Mouse (Mus musculus): ENCODE results near the gene Gpr89. TPM values are rescaled to one million over a fixed set of nuclear protein-coding genes. Genes with fewer than 3 reads are reported as not detected.

Gene Gpr89
- polyA plus RNA-seq, 1 experiment: 19.0 TPM

GRCm38 (mm10) chr3:96882061-96882849 lies 22.9 kb downstream of the Gpr89 start:
- no peak overlapping the region for H3K4me3 ChIP-seq (replicated peaks; ENCODE audit: insufficient read depth, low read depth, low read length)
- no peak overlapping the region for H3K27ac ChIP-seq (ENCODE audit: insufficient read depth, low read length)
- no peak for TF ChIP-seq POLR2A (IDR thresholded peaks at IDR 0.05; ENCODE audit: borderline replicate concordance, insufficient read depth, low read length)
- no peak for TF ChIP-seq CTCF (IDR thresholded peaks at IDR 0.05; ENCODE audit: borderline replicate concordance, insufficient read depth, low read depth, low read length)
- H3K27me3 ChIP-seq (ENCODE audit: control insufficient read depth, insufficient read depth, low read length): no peaks in the 10 kb centered on the region
- WGBS: 94% methylated on average over 14 of the region's 14 CpGs
- no peak for DNase-seq
- H3K4me1 ChIP-seq (ENCODE audit: control insufficient read depth, insufficient read depth, low read length): no peaks in the 10 kb centered on the region

DNA sequence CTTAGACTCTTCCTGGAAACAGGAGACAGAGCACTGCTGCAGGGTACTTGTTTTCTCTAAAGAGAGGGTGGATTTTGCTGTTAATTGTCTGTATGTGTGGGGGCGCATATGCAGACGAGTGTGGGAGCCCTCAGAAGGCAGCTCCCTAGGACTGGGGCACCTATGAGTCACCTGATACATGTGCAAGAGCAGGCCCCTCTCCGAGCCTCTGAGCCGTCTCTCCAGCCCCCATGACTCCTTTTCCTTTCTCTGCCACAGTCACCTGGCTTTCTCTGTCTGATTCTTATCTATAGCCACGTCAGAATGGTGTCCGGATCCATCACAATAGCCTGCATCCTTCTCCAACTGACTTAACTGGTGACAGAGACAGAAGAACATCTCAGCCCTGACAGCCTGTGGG lies 23.6 kb downstream of the Gpr89 start:
- no peak for DNase-seq
- Histone ChIP-seq H3K4me3 (replicated peaks; ENCODE audit: insufficient read depth, low read depth, low read length) (no peak overlapping the region), H3K4me1 (ENCODE audit: control insufficient read depth, insufficient read depth, low read length) (no peaks in the 10 kb centered on the region), H3K27ac (ENCODE audit: insufficient read depth, low read length) (no peak overlapping the region), H3K27me3 (ENCODE audit: control insufficient read depth, insufficient read depth, low read length) (no peaks in the 10 kb centered on the region)
- WGBS: 87% methylated on average over 6 of the region's 6 CpGs
- TF ChIP-seq POLR2A (IDR thresholded peaks at IDR 0.05; ENCODE audit: borderline replicate concordance, insufficient read depth, low read length): no peak
- no peak for TF ChIP-seq CTCF (IDR thresholded peaks at IDR 0.05; ENCODE audit: borderline replicate concordance, insufficient read depth, low read depth, low read length)

DNA sequence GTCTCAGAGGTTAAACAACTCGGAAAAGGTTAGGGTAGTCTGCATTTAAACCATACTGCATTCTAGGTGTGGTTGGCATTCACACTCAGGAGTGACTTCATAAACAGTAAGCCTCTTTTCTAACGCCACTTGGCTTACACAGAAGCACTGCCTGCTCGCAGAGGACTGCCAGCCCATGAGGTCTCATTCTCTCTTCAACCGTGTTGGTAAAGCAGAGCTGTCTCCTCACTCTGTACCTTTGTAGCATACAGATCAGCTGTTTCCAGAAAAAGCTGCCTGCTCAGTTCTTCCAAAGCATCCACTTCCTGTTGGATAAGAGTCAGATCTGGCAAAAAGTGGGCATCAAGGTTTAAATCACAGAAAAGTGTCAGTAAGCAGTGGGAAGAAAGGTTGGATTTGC lies 24.8 kb downstream of the Gpr89 start:
- no peaks in the 10 kb centered on the region for H3K27me3 ChIP-seq (ENCODE audit: control insufficient read depth, insufficient read depth, low read length)
- no peak for DNase-seq
- 84% methylated on average over 4 of the region's 4 CpGs for WGBS
- H3K4me3 ChIP-seq (replicated peaks; ENCODE audit: insufficient read depth, low read depth, low read length): no peak overlapping the region
- no peaks in the 10 kb centered on the region for H3K4me1 ChIP-seq (ENCODE audit: control insufficient read depth, insufficient read depth, low read length)
- no peak overlapping the region for H3K27ac ChIP-seq (ENCODE audit: insufficient read depth, low read length)
- TF ChIP-seq CTCF (IDR thresholded peaks at IDR 0.05; ENCODE audit: borderline replicate concordance, insufficient read depth, low read depth, low read length): no peak
- no peak for TF ChIP-seq POLR2A (IDR thresholded peaks at IDR 0.05; ENCODE audit: borderline replicate concordance, insufficient read depth, low read length)

- Histone ChIP-seq H3K27me3 (ENCODE audit: control insufficient read depth, insufficient read depth, low read length) (no peaks in the 10 kb centered on the region), H3K4me3 (replicated peaks; ENCODE audit: insufficient read depth, low read depth, low read length) (no peak overlapping the region), H3K27ac (ENCODE audit: insufficient read depth, low read length) (no peak overlapping the region), H3K4me1 (ENCODE audit: control insufficient read depth, insufficient read depth, low read length) (no peaks in the 10 kb centered on the region)
- no peak for TF ChIP-seq POLR2A (IDR thresholded peaks at IDR 0.05; ENCODE audit: borderline replicate concordance, insufficient read depth, low read length)
- no peak for TF ChIP-seq CTCF (IDR thresholded peaks at IDR 0.05; ENCODE audit: borderline replicate concordance, insufficient read depth, low read depth, low read length)
- 88% methylated on average over 9 of the region's 9 CpGs for WGBS
- no peak for DNase-seq
These were observed 25.6 kb downstream of the Gpr89 start for GRCm38 (mm10) chr3:96879536-96879935.

- Histone ChIP-seq H3K4me3 (replicated peaks; ENCODE audit: insufficient read depth, low read depth, low read length) (no peak overlapping the region), H3K4me1 (ENCODE audit: control insufficient read depth, insufficient read depth, low read length) (no peaks in the 10 kb centered on the region), H3K27ac (ENCODE audit: insufficient read depth, low read length) (no peak overlapping the region), H3K27me3 (ENCODE audit: control insufficient read depth, insufficient read depth, low read length) (no peaks in the 10 kb centered on the region)
- 93% methylated on average over 7 of the region's 7 CpGs for WGBS
- TF ChIP-seq POLR2A (IDR thresholded peaks at IDR 0.05; ENCODE audit: borderline replicate concordance, insufficient read depth, low read length): no peak
- no peak for TF ChIP-seq CTCF (IDR thresholded peaks at IDR 0.05; ENCODE audit: borderline replicate concordance, insufficient read depth, low read depth, low read length)
- DNase-seq: no peak
These were observed 30.2 kb downstream of the Gpr89 start for GRCm38 (mm10) chr3:96874808-96875571.

- Histone ChIP-seq H3K4me1 (ENCODE audit: control insufficient read depth, insufficient read depth, low read length) (no peaks in the 10 kb centered on the region), H3K4me3 (replicated peaks; ENCODE audit: insufficient read depth, low read depth, low read length) (no peak overlapping the region), H3K27me3 (ENCODE audit: control insufficient read depth, insufficient read depth, low read length) (no peaks in the 10 kb centered on the region), H3K27ac (ENCODE audit: insufficient read depth, low read length) (no peak overlapping the region)
- no peak for DNase-seq
- WGBS: 94% methylated on average over 8 of the region's 8 CpGs
- TF ChIP-seq CTCF (IDR thresholded peaks at IDR 0.05; ENCODE audit: borderline replicate concordance, insufficient read depth, low read depth, low read length): no peak
- no peak for TF ChIP-seq POLR2A (IDR thresholded peaks at IDR 0.05; ENCODE audit: borderline replicate concordance, insufficient read depth, low read length)
These were observed 32.6 kb downstream of the Gpr89 start for GRCm38 (mm10) chr3:96872501-96872900.

- Histone ChIP-seq H3K27me3 (ENCODE audit: control insufficient read depth, insufficient read depth, low read length) (no peaks in the 10 kb centered on the region), H3K27ac (ENCODE audit: insufficient read depth, low read length) (no peak overlapping the region), H3K4me1 (ENCODE audit: control insufficient read depth, insufficient read depth, low read length) (no peaks in the 10 kb centered on the region), H3K4me3 (replicated peaks; ENCODE audit: insufficient read depth, low read depth, low read length) (no peak overlapping the region)
- no peak for TF ChIP-seq CTCF (IDR thresholded peaks at IDR 0.05; ENCODE audit: borderline replicate concordance, insufficient read depth, low read depth, low read length)
- no peak for TF ChIP-seq POLR2A (IDR thresholded peaks at IDR 0.05; ENCODE audit: borderline replicate concordance, insufficient read depth, low read length)
- DNase-seq: no peak
- 79% methylated on average over 8 of the region's 8 CpGs for WGBS
These were observed 34.1 kb downstream of the Gpr89 start for GRCm38 (mm10) chr3:96871070-96871469.

GRCm38 (mm10) chr3:96870270-96870669 lies 34.9 kb downstream of the Gpr89 start:
- DNase-seq: no peak
- WGBS: 93% methylated on average over 2 of the region's 2 CpGs

More at GRCm38 (mm10) chr3:96870270-96870669, 34.9 kb downstream of the Gpr89 start:
- H3K4me1 ChIP-seq (ENCODE audit: control insufficient read depth, insufficient read depth, low read length): no peaks in the 10 kb centered on the region
- H3K27me3 ChIP-seq (ENCODE audit: control insufficient read depth, insufficient read depth, low read length): no peaks in the 10 kb centered on the region
- TF ChIP-seq CTCF (IDR thresholded peaks at IDR 0.05; ENCODE audit: borderline replicate concordance, insufficient read depth, low read depth, low read length): no peak
- no peak for TF ChIP-seq POLR2A (IDR thresholded peaks at IDR 0.05; ENCODE audit: borderline replicate concordance, insufficient read depth, low read length)
- no peak overlapping the region for H3K27ac ChIP-seq (ENCODE audit: insufficient read depth, low read length)
- no peak overlapping the region for H3K4me3 ChIP-seq (replicated peaks; ENCODE audit: insufficient read depth, low read depth, low read length)

Measured in cerebellum, adult 2 months (tissue).